Mouse (Mus musculus) CH12.LX (cell line): Measurements from ENCODE around the gene Olfr1318. TPM values are rescaled to one million over a fixed set of nuclear protein-coding genes. Genes with fewer than 3 reads are reported as not detected.

Experiments used
- DNase-seq: peaks from one replicate; pipeline ENCODE4 v3.0.0-alpha.2; 2013; ENCODE audit errors: extremely low read depth
- H3K27ac ChIP-seq: 2 replicates; pipeline ENCODE4 v1.5.1; 2012; ENCODE audit warnings: low read depth, mild to moderate bottlenecking, control low read depth, moderate library complexity; ENCODE audit not compliant: insufficient read depth
- H3K27me3 ChIP-seq: replicated peaks from 2 replicates; pipeline ENCODE3; 2012; ENCODE audit warnings: inconsistent platforms
- H3K36me3 ChIP-seq, 2 experiments: replicated peaks in 1 of 2; 2 replicates each; pipeline versions ENCODE3 to v1.6.1; 2012; ENCODE audit warnings: inconsistent platforms in 1 of 2, low read length in 1 of 2, mild to moderate bottlenecking in 1 of 2, mixed read lengths in 1 of 2, moderate library complexity in 1 of 2; ENCODE audit not compliant: control insufficient read depth in 1 of 2, insufficient read depth in 1 of 2
- H3K4me1 ChIP-seq, 2 experiments: 2 replicates each; pipeline ENCODE4 v1.6.1; 2012; ENCODE audit warnings: inconsistent platforms in 1 of 2, moderate library complexity in 1 of 2; ENCODE audit not compliant: insufficient read depth in 2 of 2, control insufficient read depth in 1 of 2
- H3K4me2 ChIP-seq: 2 replicates; pipeline ENCODE4 v1.6.1; 2012; ENCODE audit warnings: low read depth, mild to moderate bottlenecking, control low read depth; ENCODE audit not compliant: poor library complexity, insufficient read depth, severe bottlenecking
- H3K4me3 ChIP-seq, 3 experiments: fragments of 150-350 bp in 1 of 3; sonication (generic) in 1 of 3; replicated peaks in 1 of 3; 2 replicates each; pipeline versions ENCODE3 to v1.5.1; 2011 to 2012; ENCODE audit warnings: low read depth in 2 of 3, low read length in 2 of 3, mild to moderate bottlenecking in 2 of 3, moderate library complexity in 2 of 3, control low read depth in 1 of 3, improper control_type of control experiment in 1 of 3, inconsistent platforms in 1 of 3, mixed read lengths in 1 of 3; ENCODE audit not compliant: poor library complexity in 1 of 3
- H3K79me2 ChIP-seq: replicated peaks from 2 replicates; pipeline ENCODE4 v1.6.1; 2012; ENCODE audit warnings: mild to moderate bottlenecking, moderate library complexity; ENCODE audit not compliant: control insufficient read depth, poor library complexity, insufficient read depth, severe bottlenecking; ENCODE audit errors: extremely low read depth
- H3K9ac ChIP-seq: 2 replicates; pipeline ENCODE4 v1.6.1; 2012; ENCODE audit warnings: low read depth, mild to moderate bottlenecking, control low read depth, moderate library complexity; ENCODE audit not compliant: insufficient read depth
- H3K9me3 ChIP-seq: replicated peaks from 2 replicates; pipeline ENCODE3; 2012; ENCODE audit warnings: low read length, inconsistent platforms, mixed read lengths
- BHLHE40 ChIP-seq: IDR thresholded peaks from 2 replicates; pipeline ENCODE4 v1.6.1; 2011; ENCODE audit warnings: mild to moderate bottlenecking, low read depth, low read length, improper control_type of control experiment
- CHD2 ChIP-seq: IDR thresholded peaks from 2 replicates; pipeline ENCODE4 v1.6.1; 2011; ENCODE audit warnings: low read length, improper control_type of control experiment
- CTCF ChIP-seq, 2 experiments: IDR thresholded peaks in 1 of 2; conservative IDR thresholded peaks in 1 of 2; 2 replicates each; pipeline ENCODE4 v1.5.1; 2011 to 2012; ENCODE audit warnings: low read depth in 2 of 2, low read length in 2 of 2, improper control_type of control experiment in 1 of 2, inconsistent platforms in 1 of 2, mild to moderate bottlenecking in 1 of 2, moderate library complexity in 1 of 2
- EP300 ChIP-seq: IDR thresholded peaks from 2 replicates; pipeline ENCODE4 v1.6.1; 2011; ENCODE audit warnings: low read length, improper control_type of control experiment
- GABPA ChIP-seq: IDR thresholded peaks from 2 replicates; pipeline ENCODE4 v1.6.1; 2012; ENCODE audit warnings: low read depth, low read length, improper control_type of control experiment, inconsistent platforms; ENCODE audit not compliant: insufficient replicate concordance
- HCFC1 ChIP-seq: IDR thresholded peaks from 2 replicates; pipeline ENCODE4 v1.6.1; 2012; ENCODE audit warnings: low read depth, mild to moderate bottlenecking, inconsistent platforms, low read length, improper control_type of control experiment
- IRF4 ChIP-seq: IDR thresholded peaks from 2 replicates; pipeline ENCODE4 v1.6.1; 2014; ENCODE audit warnings: low read depth, mild to moderate bottlenecking, inconsistent platforms, low read length, improper control_type of control experiment
- JUN ChIP-seq: IDR thresholded peaks from 2 replicates; pipeline ENCODE4 v1.6.1; 2011; ENCODE audit warnings: low read depth, mild to moderate bottlenecking, low read length, improper control_type of control experiment, moderate library complexity; ENCODE audit not compliant: insufficient read depth
- JUND ChIP-seq: conservative IDR thresholded peaks from 2 replicates; pipeline ENCODE4 v1.6.1; 2011; ENCODE audit warnings: low read depth, low read length, improper control_type of control experiment
- MAFK ChIP-seq: IDR thresholded peaks from 2 replicates; pipeline ENCODE4 v1.6.1; 2011; ENCODE audit warnings: low read length, improper control_type of control experiment; ENCODE audit not compliant: insufficient replicate concordance
- MAZ ChIP-seq: IDR thresholded peaks from 2 replicates; pipeline ENCODE4 v1.6.1; 2012; ENCODE audit warnings: low read depth, mild to moderate bottlenecking, inconsistent platforms, low read length, improper control_type of control experiment, moderate library complexity
- MYC ChIP-seq: IDR thresholded peaks from 2 replicates; pipeline ENCODE4 v1.6.1; 2011; ENCODE audit warnings: low read depth, mild to moderate bottlenecking, improper control_type of control experiment, low read length
- NELFE ChIP-seq: IDR thresholded peaks from 2 replicates; pipeline ENCODE4 v1.6.1; 2011; ENCODE audit warnings: low read depth, low read length, improper control_type of control experiment
- NRF1 ChIP-seq: IDR thresholded peaks from 2 replicates; pipeline ENCODE4 v1.6.1; 2014; ENCODE audit warnings: low read depth, mild to moderate bottlenecking, inconsistent platforms, low read length, improper control_type of control experiment, moderate library complexity
- PAX5 ChIP-seq: IDR thresholded peaks from 2 replicates; pipeline ENCODE4 v1.6.1; 2012; ENCODE audit warnings: low read length, inconsistent platforms, mixed read lengths
- POLR2AphosphoS2 ChIP-seq: IDR thresholded peaks from 2 replicates; pipeline ENCODE4 v1.6.1; 2011; ENCODE audit warnings: low read depth, low read length, improper control_type of control experiment
- TBP ChIP-seq: conservative IDR thresholded peaks from 2 replicates; pipeline ENCODE4 v1.6.1; 2011; ENCODE audit warnings: low read depth, low read length, improper control_type of control experiment
- TCF12 ChIP-seq: IDR thresholded peaks from 2 replicates; pipeline ENCODE4 v1.6.1; 2014; ENCODE audit warnings: low read depth, mild to moderate bottlenecking, inconsistent platforms, low read length, improper control_type of control experiment
- USF2 ChIP-seq: conservative IDR thresholded peaks from 2 replicates; pipeline ENCODE4 v1.6.1; 2011; ENCODE audit warnings: low read depth, low read length, improper control_type of control experiment
- ZKSCAN1 ChIP-seq: IDR thresholded peaks from 2 replicates; pipeline ENCODE4 v1.6.1; 2012; ENCODE audit warnings: low read depth, inconsistent platforms, low read length, improper control_type of control experiment, borderline replicate concordance
- dilution Hi-C: fragments of 300-500 bp; cut with MboI; formaldehyde crosslinking; loops from 2 replicates; pipeline ENCODE4 v1.14.3; 2020; ENCODE audit warnings: low sequenced_read_pairs; ENCODE audit not compliant: extremely low pct_unique_long_range_greater_than_20kb, extremely low pct_ligation_motif_present
- in situ Hi-C: fragments of 300-500 bp; cut with MboI; formaldehyde crosslinking; loops from 3 replicates; pipeline ENCODE4 v1.14.3; 2019; ENCODE audit warnings: low sequenced_read_pairs, low pct_ligation_motif_present, low pct_unique_long_range_greater_than_20kb, mixed read lengths
- polyA plus RNA-seq: library from polyadenylated mRNA; unstranded; fragments of >175 nt; gene quantifications from 2 replicates; pipeline ENCODE4 v1.2.1, GENCODE M21; 2012; ENCODE audit warnings: low read depth; ENCODE audit not compliant: insufficient read length
- total RNA-seq, 2 experiments: library from RNA; depleted of rRNA; stranded (reverse); fragments of 300-350 nt in 1 of 2; fragments of >200 nt in 1 of 2; gene quantifications; 2 replicates each; pipeline ENCODE4 v1.2.3; 2012 to 2014

Gene Olfr1318
- total RNA-seq (2012; rRNA removed), result not detected in 2 replicates
- total RNA-seq (2014; rRNA removed), result not detected in 2 replicates
- polyA plus RNA-seq, result not detected in 2 replicates

DNA sequence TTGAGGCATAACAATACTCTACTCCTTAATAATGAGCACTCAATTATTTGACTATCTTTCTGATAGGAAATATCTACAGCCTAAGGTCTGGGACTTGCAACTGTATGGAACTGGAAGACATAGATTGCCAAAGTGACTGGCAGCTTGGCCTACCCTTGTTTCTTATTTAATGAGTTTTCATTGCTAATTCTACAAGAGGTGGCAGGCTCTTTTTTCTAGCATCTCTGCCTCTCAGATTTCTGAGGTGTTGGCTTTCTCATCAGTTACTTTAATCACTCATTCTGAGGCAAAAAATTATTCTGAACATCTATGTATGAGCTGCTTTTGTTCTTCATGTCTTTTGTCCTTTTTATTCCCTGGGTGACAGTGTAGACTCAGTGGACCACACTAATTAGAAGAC is at the start of gene Olfr1318:
TSS of gene Olfr1318 (plus strand) at position 301 of the 400 bp plus-strand sequence.
- no peak for TF ChIP-seq TBP
- Histone ChIP-seq H3K4me1 (no peaks in the 10 kb centered on the region), H3K79me2 (no peaks in the 10 kb centered on the region), H3K27ac (no peak within 1 kb of the TSS), H3K36me3 (no peaks in the 10 kb centered on the region), H3K4me3 (no peak within 1 kb of the TSS), H3K9me3 (no peaks in the 10 kb centered on the region), H3K9ac (no peak within 1 kb of the TSS), H3K4me2 (no peak within 1 kb of the TSS), H3K27me3 (peaks cover 4% of the 10 kb centered on the region)
- in situ Hi-C loops (no loop called here), dilution Hi-C loops (no loop called here)
- no peak for DNase-seq

DNA sequence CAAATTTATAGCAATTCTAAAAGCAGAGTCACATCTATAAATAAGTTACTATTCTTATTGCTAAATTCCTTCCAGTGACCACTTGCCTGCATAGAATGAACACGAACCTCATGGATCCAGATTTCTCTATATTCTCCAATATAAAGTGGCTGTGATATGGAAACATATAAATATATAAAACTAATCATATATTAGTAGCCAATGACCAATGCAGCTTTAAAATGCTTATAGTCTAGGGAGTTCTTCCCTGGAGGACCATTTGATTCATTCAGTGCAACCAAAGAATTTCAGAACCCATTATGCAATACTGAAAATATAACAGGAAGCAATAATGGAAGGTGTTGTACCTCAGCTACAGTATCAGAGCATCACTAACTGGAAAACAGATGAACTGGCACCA is 38.7 kb upstream of the Olfr1318 start, which contains the start of gene Olfr1315-ps1:
TSS of gene Olfr1315-ps1 (minus strand) at position 101 of the 400 bp plus-strand sequence.
- no peak for DNase-seq
- H3K4me1 ChIP-seq, result no peaks in the 10 kb centered on the region
- H3K27me3 ChIP-seq, result peaks cover 2% of the 10 kb centered on the region
- TF ChIP-seq GABPA (no peak), HCFC1 (no peak), NRF1 (no peak), NELFE (no peak), MYC (no peak), MAFK (no peak), TBP (no peak), USF2 (no peak)
- H3K79me2 ChIP-seq, result no peaks in the 10 kb centered on the region
- no peak within 1 kb of the TSS for H3K27ac ChIP-seq
- in situ Hi-C loops (no loop called here), dilution Hi-C loops (no loop called here)
- H3K9ac ChIP-seq, result no peak within 1 kb of the TSS
- no peaks in the 10 kb centered on the region for H3K9me3 ChIP-seq
- H3K4me3 ChIP-seq, result no peak within 1 kb of the TSS
- H3K36me3 ChIP-seq, result no peaks in the 10 kb centered on the region
- no peak within 1 kb of the TSS for H3K4me2 ChIP-seq

DNA sequence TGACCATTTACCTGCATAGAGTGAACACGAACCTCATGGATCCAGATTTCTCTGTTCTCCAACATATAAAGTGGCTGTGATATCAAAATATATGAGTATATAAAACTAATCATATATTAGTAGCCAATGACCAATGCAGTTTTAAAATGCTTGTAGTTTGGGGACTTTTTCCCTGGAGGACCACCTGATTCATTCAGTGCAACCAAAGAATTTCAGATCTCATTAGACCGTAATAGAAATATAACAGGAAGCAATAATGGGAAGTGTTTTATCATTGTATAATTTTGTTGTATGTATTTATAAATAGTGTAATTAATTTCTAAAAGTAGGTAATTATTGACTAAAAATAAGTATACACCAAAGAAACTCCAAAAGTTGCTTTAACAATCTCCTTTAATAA is 19.1 kb upstream of the Olfr1318 start, which contains the start of gene Olfr1316:
TSS of gene Olfr1316 (minus strand) at position 101 of the 400 bp plus-strand sequence.
- in situ Hi-C loops (no loop called here), dilution Hi-C loops (no loop called here)
- DNase-seq, result no peak
- TF ChIP-seq USF2 (no peak), PAX5 (no peak), IRF4 (no peak), MAZ (no peak), CHD2 (no peak), GABPA (no peak), JUND (no peak), TCF12 (no peak), EP300 (no peak), JUN (no peak), BHLHE40 (no peak), MAFK (no peak), CTCF (conservative IDR thresholded peaks at IDR 0.05 in 1 of 2, IDR thresholded peaks at IDR 0.05 in 1 of 2; ENCODE audit: low read depth in 2 of 2, low read length in 2 of 2) (no peak), ZKSCAN1 (no peak), TBP (no peak), POLR2AphosphoS2 (no peak)
- Histone ChIP-seq H3K4me3 (no peak within 1 kb of the TSS), H3K27ac (no peak within 1 kb of the TSS), H3K79me2 (no peaks in the 10 kb centered on the region), H3K36me3 (no peaks in the 10 kb centered on the region), H3K4me1 (no peaks in the 10 kb centered on the region), H3K9ac (no peak within 1 kb of the TSS), H3K27me3 (peaks cover 2% of the 10 kb centered on the region), H3K4me2 (no peak within 1 kb of the TSS), H3K9me3 (no peaks in the 10 kb centered on the region)
